Mouse (Mus musculus): ENCODE data around the gene Frmd8.
"Not testable (repeated sequence)": the region's sequence is repeated elsewhere in the genome, so short reads cannot be mapped to it uniquely, and the experiment has no call there.

Frmd8 gene

GRCm38 (mm10) chr19:5885838-5886237, 10.8 kb upstream of the Frmd8 start:
- no peak for ATAC-seq (ENCODE audit: low TSS enrichment)

- ATAC-seq (ENCODE audit: low TSS enrichment) = no peak
Measured at GRCm38 (mm10) chr19:5883935-5884334, 8.9 kb upstream of the Frmd8 start.

DNA sequence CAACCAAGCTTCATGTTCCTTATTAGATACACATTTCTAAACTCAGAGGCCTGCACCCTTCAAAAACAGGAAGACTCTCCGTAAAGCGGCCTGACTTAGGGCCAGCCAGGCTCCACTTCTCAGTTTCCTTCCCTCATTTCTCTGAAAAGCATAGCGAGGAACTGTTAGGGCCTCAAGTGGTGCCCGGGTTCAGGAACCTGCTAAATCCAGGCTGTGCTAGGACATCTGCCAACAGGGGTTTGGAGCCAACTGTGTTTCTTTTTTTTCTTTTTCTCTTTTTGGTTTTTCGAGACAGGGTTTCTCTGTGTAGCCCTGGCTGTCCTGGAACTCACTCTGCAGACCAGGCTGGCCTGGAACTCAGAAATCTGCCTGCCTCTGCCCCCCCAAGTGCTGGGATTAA, 7.0 kb upstream of the Frmd8 start:
- ATAC-seq (ENCODE audit: low TSS enrichment) = not testable (repeated sequence)

DNA sequence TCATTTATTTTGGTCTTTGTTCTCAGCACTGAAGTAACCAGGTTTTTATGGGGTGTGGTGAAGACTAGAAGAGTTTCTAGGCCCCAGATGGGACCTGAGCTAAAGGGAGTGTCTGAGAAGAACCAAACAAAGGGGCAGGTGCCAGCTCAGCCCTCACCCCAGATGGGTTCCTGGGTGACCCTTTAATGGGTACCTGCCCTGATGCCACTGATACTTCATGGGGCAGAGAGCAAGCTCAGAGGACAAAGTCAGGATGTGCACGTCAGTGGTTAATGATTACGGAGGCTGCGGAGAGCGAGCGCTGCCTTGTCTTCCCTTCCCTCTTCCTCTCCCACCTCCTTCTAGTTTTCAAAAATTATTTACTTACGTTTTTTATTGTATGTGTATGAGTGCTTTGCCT, 6.1 kb upstream of the Frmd8 start:
- ATAC-seq (ENCODE audit: low TSS enrichment) = no peak

GRCm38 (mm10) chr19:5879735-5880134, 4.7 kb upstream of the Frmd8 start:
- no peak for ATAC-seq (ENCODE audit: low TSS enrichment)

- no peak for ATAC-seq (ENCODE audit: low TSS enrichment)
Measured at GRCm38 (mm10) chr19:5878916-5879315, 3.8 kb upstream of the Frmd8 start.

DNA sequence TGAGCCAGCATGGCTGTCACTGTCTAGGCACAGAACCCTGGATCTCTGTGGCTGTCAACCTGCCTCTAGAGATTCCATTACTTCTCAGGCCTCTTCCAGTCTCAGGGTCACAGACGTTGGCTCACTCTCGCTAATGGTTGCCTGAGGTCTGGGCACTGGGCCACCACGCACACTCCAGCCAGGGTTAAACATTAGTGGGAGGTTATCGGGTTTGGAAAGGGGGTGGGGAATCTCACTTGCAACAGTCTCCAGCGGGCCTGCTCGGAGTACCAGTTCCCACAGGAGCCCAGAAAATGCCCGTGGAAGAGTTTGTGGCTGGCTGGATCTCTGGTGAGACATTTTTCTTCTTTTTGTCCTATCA, 3.3 kb upstream of the Frmd8 start:
- no peak for ATAC-seq (ENCODE audit: low TSS enrichment)

DNA sequence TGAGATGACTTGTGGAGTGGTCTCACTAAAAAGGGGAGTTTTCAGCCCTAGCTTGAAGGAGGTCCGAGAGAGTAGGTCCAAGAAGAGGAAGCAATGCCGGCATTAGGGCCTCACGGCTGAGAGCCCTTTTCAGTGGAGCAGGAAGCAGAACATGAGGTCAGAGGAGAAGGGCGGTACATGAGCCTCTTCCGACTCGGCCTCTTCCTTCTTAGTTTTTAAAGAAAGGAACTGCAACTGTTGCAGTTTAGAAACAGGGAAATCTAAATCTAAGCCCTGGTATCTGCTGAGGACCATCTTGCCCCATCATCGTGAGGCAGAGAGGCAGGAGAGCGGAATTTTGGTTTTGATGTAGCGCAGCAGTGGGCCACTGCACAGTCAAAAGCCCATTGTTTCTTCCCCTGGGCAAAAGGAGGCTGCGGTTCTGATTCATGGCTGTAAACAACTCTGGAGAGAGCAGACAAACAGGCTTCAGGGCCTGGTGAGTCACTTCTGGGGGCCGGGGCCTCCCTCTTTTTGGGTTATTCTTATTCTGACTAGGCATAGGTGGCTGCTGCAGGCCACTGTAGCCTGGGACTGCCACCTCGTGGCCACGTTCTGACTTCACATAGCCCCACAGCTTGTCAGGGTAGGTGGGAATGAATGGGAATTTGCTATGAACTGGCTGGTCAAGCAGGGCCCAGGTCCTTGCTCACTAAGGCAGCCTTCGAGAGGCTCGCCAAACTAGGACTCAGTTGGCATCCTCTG, 2.7 kb upstream of the Frmd8 start, which contains the start of gene Slc25a45:
Gene Slc25a45, plus strand, starts transcription at position 191 of the 744 bp plus-strand sequence.
- ATAC-seq (ENCODE audit: low TSS enrichment) = peak; percentile 73

DNA sequence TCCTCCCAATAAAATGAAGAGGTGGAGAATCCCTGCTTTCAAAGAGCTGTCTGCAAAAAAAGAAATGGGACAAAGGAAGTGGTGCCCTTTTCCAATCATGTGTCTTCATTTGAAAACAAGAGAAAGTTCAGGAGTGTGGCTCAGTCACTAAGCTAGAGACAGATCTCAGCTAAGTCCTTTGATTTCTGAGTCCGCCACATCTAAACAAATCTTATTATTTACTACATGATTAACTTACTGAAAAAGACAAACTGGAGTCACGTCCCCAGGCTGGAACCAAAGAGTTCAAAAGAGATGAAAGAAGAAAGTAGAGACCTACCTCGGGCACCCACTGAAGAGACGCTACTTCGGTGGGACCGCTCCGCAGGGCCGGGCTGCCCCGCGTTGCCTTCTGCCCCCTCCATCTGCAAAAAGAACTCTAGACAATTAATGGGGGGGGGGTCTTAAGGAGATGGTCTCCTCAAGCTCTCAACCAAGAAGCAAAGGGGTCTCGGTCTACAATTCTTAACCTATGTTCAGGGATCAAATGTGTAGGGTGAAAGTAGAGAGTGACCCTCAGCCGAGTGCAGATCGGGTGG, 594 bp downstream of the Frmd8 start:
- ATAC-seq (ENCODE audit: low TSS enrichment) = no peak

- ATAC-seq (ENCODE audit: low TSS enrichment) = no peak
Measured at GRCm38 (mm10) chr19:5872931-5873556, 2.0 kb downstream of the Frmd8 start.

DNA sequence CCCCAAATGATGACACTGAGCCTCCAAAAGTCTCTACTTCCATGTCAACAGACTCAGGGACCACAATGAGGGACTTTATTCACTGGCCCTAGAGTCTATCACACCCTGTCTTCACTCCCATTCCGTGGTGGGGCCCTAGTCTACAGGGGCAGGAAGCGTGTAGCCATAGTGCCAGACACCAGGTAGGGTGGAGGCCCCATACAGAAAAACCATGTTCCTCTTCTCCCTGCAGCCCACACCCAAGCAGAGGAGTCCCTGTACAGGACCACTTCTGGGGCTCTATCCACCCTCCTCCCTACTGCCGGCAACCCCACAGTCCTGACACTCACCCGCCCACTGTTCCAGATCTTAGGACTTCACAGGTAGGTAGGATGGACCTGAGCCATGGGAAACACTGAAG, 2.5 kb downstream of the Frmd8 start:
- ATAC-seq (ENCODE audit: low TSS enrichment) = no peak

GRCm38 (mm10) chr19:5871683-5872082, 3.4 kb downstream of the Frmd8 start:
- no peak for ATAC-seq (ENCODE audit: low TSS enrichment)

GRCm38 (mm10) chr19:5871273-5871672, 3.8 kb downstream of the Frmd8 start:
- ATAC-seq (ENCODE audit: low TSS enrichment) = no peak

GRCm38 (mm10) chr19:5868096-5868495, 7.0 kb downstream of the Frmd8 start:
- ATAC-seq (ENCODE audit: low TSS enrichment) = no peak

DNA sequence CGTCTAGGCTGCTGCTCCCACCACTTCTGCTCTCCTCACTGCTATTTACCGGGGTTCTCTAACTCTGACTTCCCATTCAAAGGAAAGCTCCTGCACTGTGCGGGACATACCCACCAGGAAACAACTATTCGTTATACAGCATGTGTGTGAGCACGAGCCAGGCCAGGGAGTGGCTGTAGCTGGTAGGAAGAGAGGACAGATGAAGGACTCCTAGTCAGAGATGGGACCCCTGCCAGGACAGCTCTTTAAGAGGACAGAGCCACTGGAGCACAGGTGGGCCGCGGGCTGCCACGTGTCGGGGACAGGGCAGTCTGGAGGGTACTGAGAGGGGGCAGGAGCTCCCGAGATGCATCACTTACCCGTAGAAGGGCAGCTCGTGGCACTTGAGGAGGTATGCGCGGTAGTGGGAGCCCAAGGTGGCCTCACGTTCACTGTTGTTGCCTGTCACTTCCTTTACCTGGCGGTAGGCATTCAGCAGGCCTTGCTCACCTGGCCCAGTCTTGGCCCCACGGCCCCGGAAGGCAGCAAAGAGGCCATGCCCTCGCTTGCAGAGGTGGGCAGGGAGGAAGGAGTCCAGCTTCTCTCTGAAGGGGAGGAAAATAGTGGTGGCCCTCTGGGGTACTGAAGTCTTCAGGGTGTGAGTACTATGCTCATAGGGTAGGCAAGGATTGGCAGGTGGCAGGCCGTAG, 10.2 kb downstream of the Frmd8 start:
- no peak for ATAC-seq (ENCODE audit: low TSS enrichment)

DNA sequence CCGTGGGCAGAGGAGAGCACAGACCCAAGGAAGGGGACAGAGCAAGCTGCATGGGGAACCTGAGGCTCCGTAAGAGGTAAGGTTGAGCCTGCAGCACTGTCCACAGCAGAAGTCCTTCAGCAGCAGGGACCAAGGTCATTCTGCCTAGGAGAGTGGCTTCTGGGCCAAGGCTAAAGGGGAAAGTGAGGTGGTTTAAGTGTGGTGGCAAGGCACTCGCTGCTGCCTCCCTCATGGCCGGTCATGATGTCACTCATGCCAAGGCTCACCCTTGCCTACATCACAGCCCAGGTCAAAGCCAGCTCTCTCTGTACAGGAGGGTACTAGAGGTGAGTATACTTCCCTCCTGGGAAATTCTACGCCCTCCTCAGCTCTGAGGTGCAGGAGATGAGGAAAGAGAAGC, 11.3 kb downstream of the Frmd8 start:
- ATAC-seq (ENCODE audit: low TSS enrichment) = no peak

GRCm38 (mm10) chr19:5862335-5863085, 12.6 kb downstream of the Frmd8 start:
- ATAC-seq (ENCODE audit: low TSS enrichment) = no peak

DNA sequence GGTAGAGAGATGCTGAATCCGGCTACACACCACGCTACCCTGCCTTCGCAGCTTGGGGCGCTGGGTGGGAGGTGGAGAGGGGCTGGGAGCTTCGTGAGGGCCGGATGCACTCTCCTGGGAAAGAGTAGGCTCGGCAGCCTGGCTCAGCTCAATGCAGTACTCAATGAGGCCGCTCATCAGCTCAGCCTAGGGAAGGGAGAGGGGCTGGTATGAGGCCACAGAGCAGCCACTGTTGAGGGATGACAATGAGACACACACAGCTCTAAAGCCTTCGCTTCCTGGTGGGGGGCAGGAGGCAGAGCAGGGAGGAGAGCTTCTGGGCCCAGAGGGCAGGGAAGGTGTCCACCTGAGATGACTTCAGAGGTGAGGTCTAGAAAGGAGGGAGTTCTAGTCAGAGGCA, 18.5 kb downstream of the Frmd8 start:
- peak; percentile 74; the same call in 1 of the 2 replicates for ATAC-seq (ENCODE audit: low TSS enrichment)

DNA sequence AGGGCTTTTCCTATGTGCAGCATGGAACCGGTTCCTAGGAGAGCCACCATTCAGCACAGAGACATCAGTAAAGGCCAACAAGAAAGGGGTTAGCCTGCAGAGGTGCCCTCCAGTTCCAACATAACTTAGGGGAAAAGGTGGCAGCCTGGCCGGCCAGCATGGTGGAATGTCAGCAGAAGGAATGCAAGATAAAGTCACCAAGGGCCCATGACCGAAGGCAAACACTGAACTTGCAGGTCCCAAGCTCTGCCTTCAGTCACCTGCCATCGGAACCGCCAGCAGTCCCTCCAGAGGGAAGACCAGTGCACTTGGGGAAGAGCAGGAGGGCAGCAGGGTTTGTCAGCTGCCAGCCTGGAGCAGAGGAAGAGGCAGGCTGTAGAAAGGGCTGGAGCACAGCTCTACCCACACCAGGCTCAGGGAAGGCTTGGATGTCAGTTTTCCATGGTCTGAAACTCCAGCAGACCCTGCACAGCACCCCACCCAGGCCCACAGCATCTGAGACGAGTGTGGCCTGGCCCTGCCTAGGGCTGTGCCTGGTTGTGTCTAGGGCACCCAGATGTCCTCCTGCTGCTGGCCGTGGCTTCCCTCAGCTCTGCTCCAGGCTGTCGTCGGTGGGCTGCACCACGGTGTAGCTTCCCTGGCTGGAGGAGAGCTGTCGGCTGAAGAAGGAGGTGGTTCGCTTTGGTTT, 22.9 kb downstream of the Frmd8 start:
- no peak for ATAC-seq (ENCODE audit: low TSS enrichment)

GRCm38 (mm10) chr19:5851481-5851971, 23.5 kb downstream of the Frmd8 start:
- no peak for ATAC-seq (ENCODE audit: low TSS enrichment)

GRCm38 (mm10) chr19:5850860-5851259, 24.2 kb downstream of the Frmd8 start:
- no peak for ATAC-seq (ENCODE audit: low TSS enrichment)
